Mouse (Mus musculus) ES-E14 (cell line): Measurements from ENCODE around the gene Cdh22.

Experiments used
- CHD2 ChIP-seq: IDR thresholded peaks from 2 replicates; pipeline ENCODE4 v1.6.1; 2014; ENCODE audit warnings: mild to moderate bottlenecking, low read depth, low read length, inconsistent platforms
- HCFC1 ChIP-seq: IDR thresholded peaks from 2 replicates; pipeline ENCODE4 v1.6.1; 2012; ENCODE audit warnings: low read length, inconsistent platforms, borderline replicate concordance; ENCODE audit not compliant: insufficient read depth
- MAFK ChIP-seq: IDR thresholded peaks from 2 replicates; pipeline ENCODE4 v1.6.1; 2014; ENCODE audit warnings: mild to moderate bottlenecking, low read depth, low read length, inconsistent platforms; ENCODE audit not compliant: insufficient read depth
- ZNF384 ChIP-seq: IDR thresholded peaks from 2 replicates; pipeline ENCODE4 v1.6.1; 2012; ENCODE audit warnings: low read depth, low read length, inconsistent platforms

- TF ChIP-seq ZNF384: no peak
- TF ChIP-seq CHD2: no peak
- no peak for TF ChIP-seq HCFC1
- no peak for TF ChIP-seq MAFK
Measured at GRCm38 (mm10) chr2:165246349-165246748, 11.7 kb upstream of the Cdh22 start.
